Mouse (Mus musculus) megakaryocyte-erythroid progenitor cell, adult 5-6 weeks (primary cell): ENCODE measurements around the gene Zfp534. TPM values are rescaled to one million over a fixed set of nuclear protein-coding genes. Genes with fewer than 3 reads are reported as not detected.
"Not testable (repeated sequence)": the region's sequence is repeated elsewhere in the genome, so short reads cannot be mapped to it uniquely, and the experiment has no call there.

Source experiments
- ATAC-seq: replicated peaks from 2 replicates; pipeline ENCODE4 v1.8.0; 2016; ENCODE audit warnings: mild to moderate bottlenecking, inconsistent platforms; ENCODE audit not compliant: severe bottlenecking, poor library complexity, low FRiP score, low TSS enrichment
- total RNA-seq, 2 experiments: library from RNA; stranded (forward) in 1 of 2; stranded (reverse) in 1 of 2; fragments of 200-1000, 215-1000 nt in 1 of 2; fragments of >200 nt in 1 of 2; fragmentation: Nextera tagmentation in 1 of 2; gene quantifications; 2 replicates each; pipeline ENCODE4 v1.2.3; 2014 to 2017

The Zfp534 gene
- not detected in 2 replicates for total RNA-seq (2014; fragmentation: Nextera tagmentation)
- not detected in 2 replicates for total RNA-seq (2017)

DNA sequence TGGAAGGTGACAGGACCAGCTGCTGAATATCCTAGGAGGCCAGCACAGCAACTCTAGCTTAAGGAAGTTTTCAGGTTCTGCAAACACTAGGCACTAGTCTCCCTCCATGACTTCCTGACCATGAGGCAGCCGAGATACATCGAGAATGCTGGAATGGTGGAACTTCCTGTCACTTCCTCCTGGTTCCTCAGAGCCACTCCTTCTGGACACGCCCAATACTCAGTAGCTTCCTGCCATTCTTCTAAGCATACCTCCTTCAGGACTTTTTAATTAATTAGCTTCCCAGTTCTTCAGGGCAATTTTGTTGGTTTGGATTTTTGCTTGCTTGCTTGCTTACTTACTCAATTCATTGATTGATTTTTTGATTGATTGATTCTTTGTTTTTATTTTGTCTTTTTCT, at the start of gene Zfp534:
Gene Zfp534, minus strand, starts transcription at position 101 of the 400 bp plus-strand sequence.
- not testable (repeated sequence) for ATAC-seq

DNA sequence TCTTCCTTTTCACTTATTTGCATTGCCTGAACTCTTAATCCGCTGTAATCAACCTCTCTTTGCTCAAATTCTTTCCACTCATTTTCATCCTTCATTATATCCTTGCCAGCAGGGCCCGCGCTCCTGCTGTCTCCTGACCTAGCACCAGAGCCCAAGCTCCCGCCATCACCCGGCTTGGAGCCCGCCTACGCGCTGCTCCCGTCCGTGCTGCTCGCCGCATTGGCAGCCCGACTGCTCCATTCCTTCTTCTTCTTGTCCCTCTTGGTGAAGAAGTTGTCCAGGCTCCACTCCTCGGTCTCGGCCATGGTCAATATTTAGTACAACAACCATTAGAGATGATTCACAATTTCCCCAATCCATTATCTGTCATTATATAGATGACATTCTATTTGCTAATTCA, 43.9 kb upstream of the Zfp534 start:
- ATAC-seq: not testable (repeated sequence)

DNA sequence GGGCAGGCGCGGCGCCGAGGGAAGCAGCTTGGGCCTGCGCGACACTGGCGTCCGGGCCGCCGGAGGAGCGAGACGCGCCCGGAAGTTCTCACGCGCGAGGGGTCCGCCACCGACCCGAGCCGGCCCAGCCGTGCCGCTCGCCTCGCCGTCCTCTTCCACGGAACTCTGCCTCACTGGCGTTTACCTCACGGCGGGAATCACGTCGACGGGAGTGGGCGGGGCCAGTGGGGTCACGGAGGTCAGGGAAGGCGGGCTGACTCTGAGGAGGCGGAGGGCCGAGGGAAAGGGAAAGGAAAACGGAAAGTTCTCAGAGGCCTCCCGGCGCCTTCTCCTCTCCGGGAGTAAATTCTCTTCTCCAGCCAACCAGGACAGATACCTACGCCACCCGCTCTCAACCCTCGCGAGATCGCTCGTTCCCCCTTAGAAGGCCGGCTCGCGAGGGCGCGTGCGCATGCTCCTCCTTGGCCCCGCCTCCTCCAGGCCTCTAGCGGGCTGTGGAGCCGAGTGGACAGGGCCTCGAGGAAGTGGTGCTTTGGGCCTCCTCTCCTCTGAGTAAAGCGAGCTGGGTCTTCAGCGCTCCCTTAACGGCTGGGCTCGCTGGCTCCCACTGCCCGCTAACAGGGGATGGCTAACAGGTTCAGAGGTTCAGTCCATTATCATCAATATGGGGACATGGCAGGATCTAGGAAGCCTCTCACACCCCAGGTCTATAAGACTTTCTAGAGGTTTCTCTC, 36.5 kb upstream of the Zfp534 start:
- ATAC-seq: not testable (repeated sequence)

DNA sequence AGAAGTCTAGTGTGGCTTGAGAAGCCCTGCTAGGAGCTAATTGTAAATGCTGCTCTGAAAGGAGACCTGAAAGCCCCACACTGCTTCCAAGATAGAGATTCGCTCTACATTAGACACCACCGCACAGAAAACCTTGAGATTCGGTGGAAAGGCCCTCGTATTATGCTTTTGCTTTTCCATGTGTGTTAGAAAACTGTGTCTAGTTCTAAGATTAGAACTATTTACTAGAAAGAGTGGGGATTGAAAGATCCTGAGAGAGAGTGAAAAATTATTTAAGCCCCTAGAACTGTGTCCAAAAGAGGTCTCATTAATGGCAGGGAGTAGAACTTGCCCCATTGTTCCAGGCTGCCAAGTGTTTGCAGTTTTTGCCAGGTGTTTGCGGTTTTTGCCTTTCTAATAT, 47.1 kb downstream of the Zfp534 start:
- not testable (repeated sequence) for ATAC-seq

DNA sequence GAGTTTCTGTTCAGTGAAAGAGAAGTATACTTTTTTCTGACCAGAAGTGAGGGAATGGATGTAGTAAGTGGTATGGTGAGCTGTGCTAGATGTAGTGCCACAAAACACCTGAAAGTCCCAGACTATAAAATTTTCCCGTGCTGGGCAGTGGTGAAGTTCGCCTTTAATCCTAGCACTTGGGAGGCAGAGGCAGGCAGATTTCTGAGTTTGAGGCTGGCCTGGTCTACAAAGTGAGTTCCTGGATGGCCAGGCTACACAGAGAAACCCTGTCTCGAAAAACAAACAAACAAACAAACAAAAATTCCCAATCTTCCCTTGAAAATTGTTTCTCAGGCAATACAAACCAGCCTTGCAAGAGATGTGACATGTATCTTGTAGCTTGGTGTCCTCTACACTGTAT, 54.9 kb downstream of the Zfp534 start:
- ATAC-seq: not testable (repeated sequence)

DNA sequence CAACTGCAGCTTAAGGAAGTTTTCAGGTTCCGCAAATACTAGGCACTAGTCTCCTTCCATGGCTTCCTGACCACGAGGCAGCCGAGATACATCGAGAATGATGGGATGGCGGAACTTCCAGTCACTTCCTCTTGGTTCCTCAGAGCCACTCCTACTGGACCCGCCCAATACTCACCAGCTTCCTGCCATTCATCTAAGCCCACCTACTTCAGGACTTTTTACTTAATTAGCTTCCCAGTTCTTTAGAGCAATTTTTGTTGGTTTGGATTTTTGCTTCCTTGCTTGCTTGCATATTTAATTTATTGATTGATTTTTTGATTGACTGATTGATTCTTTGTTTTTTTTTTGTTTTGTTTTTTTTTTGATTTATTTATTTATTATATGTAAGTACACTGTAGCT, 59.9 kb downstream of the Zfp534 start, which contains the start of gene Zfp979:
Gene Zfp979, minus strand, starts transcription at position 101 of the 400 bp plus-strand sequence.
- ATAC-seq: not testable (repeated sequence)

DNA sequence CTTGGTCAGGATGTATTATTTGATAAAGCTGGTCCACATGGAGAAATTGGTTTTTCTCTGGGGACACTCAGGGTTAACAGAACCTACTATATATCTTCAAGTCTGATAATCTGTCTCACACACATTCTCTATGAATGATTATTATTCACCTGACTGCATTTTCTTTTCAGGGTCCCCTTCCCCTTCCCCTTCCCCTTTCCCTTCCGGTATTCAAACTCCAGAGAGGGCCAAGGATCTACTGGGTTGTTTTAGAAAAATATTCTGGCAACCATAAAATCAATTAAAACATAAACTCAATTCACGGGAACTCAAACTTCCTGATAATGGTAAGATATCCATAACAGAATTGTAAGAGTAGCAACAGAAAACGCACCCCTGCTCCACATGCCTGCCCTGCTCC, 60.4 kb downstream of the Zfp534 start:
- ATAC-seq: not testable (repeated sequence)

DNA sequence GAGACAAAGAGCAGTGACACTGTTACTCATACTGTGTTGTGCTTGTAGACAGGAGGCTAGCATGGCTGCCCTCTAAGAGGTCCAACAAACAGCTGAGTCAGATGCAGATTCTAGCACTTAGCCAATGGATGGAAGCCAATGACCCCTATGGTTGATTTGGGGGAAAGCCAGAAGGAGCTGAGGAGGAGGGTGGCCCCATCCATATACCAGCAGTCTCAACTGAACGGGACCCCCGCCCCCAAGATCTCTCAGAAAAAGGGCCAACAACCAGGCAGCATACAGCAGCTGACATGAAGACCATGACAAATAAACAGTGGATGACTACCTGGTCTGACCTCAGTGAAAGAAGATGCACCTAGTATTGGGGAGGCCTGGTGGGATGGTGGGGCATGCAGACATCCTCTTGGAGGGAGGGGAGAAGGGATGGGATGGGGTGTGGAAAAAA, 68.5 kb downstream of the Zfp534 start:
- peak; percentile 68 for ATAC-seq

Other genes starting within 250 kb of the Zfp534 start
- 22.2 and 29.1 TPM in 2 replicates for gene Zfp982, start 210.1 kb downstream of the Zfp534 start, total RNA-seq (2014; fragmentation: Nextera tagmentation)
- 11.0 and 13.2 TPM in 2 replicates for gene Zfp982, start 210.1 kb downstream of the Zfp534 start, total RNA-seq (2017)
- gene Gm16503, start 162.3 kb downstream of the Zfp534 start, total RNA-seq (2014; fragmentation: Nextera tagmentation): 1.4 and 1.5 TPM in 2 replicates
- 0.42 and 0.76 TPM in 2 replicates for gene Gm16503, start 162.3 kb downstream of the Zfp534 start, total RNA-seq (2017)
- gene Zfp985, start 149.3 kb downstream of the Zfp534 start, total RNA-seq (2014; fragmentation: Nextera tagmentation): 0.17 TPM in 1 of 2 replicates, not detected in the other
- 1.8 and 2.9 TPM in 2 replicates for gene Zfp985, start 149.3 kb downstream of the Zfp534 start, total RNA-seq (2017)
- gene Zfp979, start 60.0 kb downstream of the Zfp534 start, total RNA-seq (2014; fragmentation: Nextera tagmentation): not detected in 2 replicates
- gene Zfp979, start 60.0 kb downstream of the Zfp534 start, total RNA-seq (2017): 3.3 and 4.3 TPM in 2 replicates
- gene Zfp984, start 107.2 kb upstream of the Zfp534 start, total RNA-seq (2014; fragmentation: Nextera tagmentation): 40.3 and 44.9 TPM in 2 replicates
- gene Zfp984, start 107.2 kb upstream of the Zfp534 start, total RNA-seq (2017): 47.6 and 71.4 TPM in 2 replicates
- 4.2 and 9.7 TPM in 2 replicates for gene Zfp933, start 145.8 kb upstream of the Zfp534 start, total RNA-seq (2014; fragmentation: Nextera tagmentation)
- gene Zfp933, start 145.8 kb upstream of the Zfp534 start, total RNA-seq (2017): 4.2 and 6.4 TPM in 2 replicates
- gene Miip, start 166.3 kb upstream of the Zfp534 start, total RNA-seq (2014; fragmentation: Nextera tagmentation): 48.9 and 75.8 TPM in 2 replicates
- gene Miip, start 166.3 kb upstream of the Zfp534 start, total RNA-seq (2017): 30.4 and 36.7 TPM in 2 replicates
- 6.2 and 12.6 TPM in 2 replicates for gene Fv1, start 166.4 kb upstream of the Zfp534 start, total RNA-seq (2014; fragmentation: Nextera tagmentation)
- gene Fv1, start 166.4 kb upstream of the Zfp534 start, total RNA-seq (2017): 10.4 and 21.7 TPM in 2 replicates
- gene Mfn2, start 202.2 kb upstream of the Zfp534 start, total RNA-seq (2014; fragmentation: Nextera tagmentation): 26.1 and 28.1 TPM in 2 replicates
- 22.2 and 32.1 TPM in 2 replicates for gene Mfn2, start 202.2 kb upstream of the Zfp534 start, total RNA-seq (2017)
- gene Plod1, start 234.2 kb upstream of the Zfp534 start, total RNA-seq (2014; fragmentation: Nextera tagmentation): 1.3 and 5.4 TPM in 2 replicates
- gene Plod1, start 234.2 kb upstream of the Zfp534 start, total RNA-seq (2017): 1.8 and 2.9 TPM in 2 replicates
- 22.5 and 23.7 TPM in 2 replicates for gene 2510039O18Rik, start 238.3 kb upstream of the Zfp534 start, total RNA-seq (2014; fragmentation: Nextera tagmentation)
- 21.4 and 27.4 TPM in 2 replicates for gene 2510039O18Rik, start 238.3 kb upstream of the Zfp534 start, total RNA-seq (2017)